Mouse (Mus musculus): ENCODE measurements around the gene D230025D16Rik.
A peak's percentile ranks its signal among the peaks of the same experiment; 100 is the strongest.
"Not testable (repeated sequence)": the region's sequence is repeated elsewhere in the genome, so short reads cannot be mapped to it uniquely, and the experiment has no call there.

D230025D16Rik gene

GRCm38 (mm10) chr8:105224413-105225271 is at the start of gene D230025D16Rik:
D230025D16Rik (plus strand) TSS chr8:105225145.
- peak; percentile 98 for DNase-seq (ENCODE audit: low spot score)

GRCm38 (mm10) chr8:105175287-105175686 is 49.7 kb upstream of the D230025D16Rik start:
- DNase-seq (ENCODE audit: low spot score), result not testable (repeated sequence)

GRCm38 (mm10) chr8:105178211-105178800 is 46.6 kb upstream of the D230025D16Rik start:
- no peak for DNase-seq (ENCODE audit: low spot score)

GRCm38 (mm10) chr8:105182201-105182600 is 42.7 kb upstream of the D230025D16Rik start:
- DNase-seq (ENCODE audit: low spot score), result no peak

GRCm38 (mm10) chr8:105186467-105187005 is 38.4 kb upstream of the D230025D16Rik start:
- DNase-seq (ENCODE audit: low spot score), result no peak

- DNase-seq (ENCODE audit: low spot score), result no peak
These were observed 32.8 kb upstream of the D230025D16Rik start for GRCm38 (mm10) chr8:105192182-105192581.

- DNase-seq (ENCODE audit: low spot score), result no peak
These were observed 19.2 kb upstream of the D230025D16Rik start for GRCm38 (mm10) chr8:105205748-105206147.

GRCm38 (mm10) chr8:105206766-105207275 is 18.1 kb upstream of the D230025D16Rik start:
- DNase-seq (ENCODE audit: low spot score), result no peak

- no peak for DNase-seq (ENCODE audit: low spot score)
These were observed 17.2 kb upstream of the D230025D16Rik start for GRCm38 (mm10) chr8:105207675-105208273.

GRCm38 (mm10) chr8:105209153-105210110 is 15.5 kb upstream of the D230025D16Rik start:
- DNase-seq (ENCODE audit: low spot score), result no peak

GRCm38 (mm10) chr8:105214104-105214503 is 10.8 kb upstream of the D230025D16Rik start:
- no peak for DNase-seq (ENCODE audit: low spot score)

- DNase-seq (ENCODE audit: low spot score), result no peak
These were observed 6.9 kb upstream of the D230025D16Rik start for GRCm38 (mm10) chr8:105217926-105218522.

GRCm38 (mm10) chr8:105223850-105224249 is 1.1 kb upstream of the D230025D16Rik start:
- no peak for DNase-seq (ENCODE audit: low spot score)

GRCm38 (mm10) chr8:105225272-105225593 is 288 bp downstream of the D230025D16Rik start:
- no peak for DNase-seq (ENCODE audit: low spot score)

GRCm38 (mm10) chr8:105225917-105226316 is 972 bp downstream of the D230025D16Rik start:
- no peak for DNase-seq (ENCODE audit: low spot score)

- no peak for DNase-seq (ENCODE audit: low spot score)
These were observed 6.8 kb downstream of the D230025D16Rik start for GRCm38 (mm10) chr8:105231503-105232320.

- DNase-seq (ENCODE audit: low spot score), result not testable (repeated sequence)
These were observed 7.4 kb downstream of the D230025D16Rik start for GRCm38 (mm10) chr8:105232321-105232693.

GRCm38 (mm10) chr8:105233126-105233935 is 8.4 kb downstream of the D230025D16Rik start:
- no peak for DNase-seq (ENCODE audit: low spot score)

GRCm38 (mm10) chr8:105235206-105235605 is 10.3 kb downstream of the D230025D16Rik start:
- no peak for DNase-seq (ENCODE audit: low spot score)

Data from testis, postnatal 10 days (tissue).